Mouse (Mus musculus): ENCODE data around the gene Spsb3. TPM values are rescaled to one million over a fixed set of nuclear protein-coding genes. Genes with fewer than 3 reads are reported as not detected.

Spsb3 gene
- total RNA-seq, 2 experiments from 2014 or later, result 53.5 to 55.5 TPM

DNA sequence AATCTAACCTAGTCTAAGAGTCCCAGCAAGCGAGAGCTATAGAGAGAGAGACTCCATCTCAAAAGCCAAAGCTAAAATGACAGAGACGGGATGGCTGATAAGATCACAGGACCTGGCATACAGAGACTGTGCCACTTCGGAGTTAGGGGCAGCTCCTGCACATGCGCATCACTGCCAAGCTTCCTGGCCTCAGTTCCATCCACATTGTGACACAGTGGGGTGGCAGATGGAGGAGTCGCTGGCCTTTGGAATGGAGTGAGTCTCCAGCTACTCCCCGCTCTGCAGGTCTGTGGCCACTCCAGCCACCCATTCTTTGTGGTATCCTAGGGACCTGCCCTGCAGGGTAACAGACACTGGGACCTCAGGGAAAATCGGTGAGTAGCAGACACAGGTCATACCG is 20.7 kb upstream of the Spsb3 start, which contains the start of gene Igfals:
Igfals (plus strand) TSS at position 222 of the 400 bp plus-strand sequence.
- no peak for DNase-seq (ENCODE audit: low spot score in 2 of 2)
- intact Hi-C loops (cut with DNase I), result no loop called here

- intact Hi-C loops (cut with DNase I), result no loop called here
- DNase-seq (ENCODE audit: low spot score in 2 of 2), result peak in 1 of 2 experiments; percentile 77
Measured at GRCm38 (mm10) chr17:24867914-24868313, 18.5 kb upstream of the Spsb3 start.

DNA sequence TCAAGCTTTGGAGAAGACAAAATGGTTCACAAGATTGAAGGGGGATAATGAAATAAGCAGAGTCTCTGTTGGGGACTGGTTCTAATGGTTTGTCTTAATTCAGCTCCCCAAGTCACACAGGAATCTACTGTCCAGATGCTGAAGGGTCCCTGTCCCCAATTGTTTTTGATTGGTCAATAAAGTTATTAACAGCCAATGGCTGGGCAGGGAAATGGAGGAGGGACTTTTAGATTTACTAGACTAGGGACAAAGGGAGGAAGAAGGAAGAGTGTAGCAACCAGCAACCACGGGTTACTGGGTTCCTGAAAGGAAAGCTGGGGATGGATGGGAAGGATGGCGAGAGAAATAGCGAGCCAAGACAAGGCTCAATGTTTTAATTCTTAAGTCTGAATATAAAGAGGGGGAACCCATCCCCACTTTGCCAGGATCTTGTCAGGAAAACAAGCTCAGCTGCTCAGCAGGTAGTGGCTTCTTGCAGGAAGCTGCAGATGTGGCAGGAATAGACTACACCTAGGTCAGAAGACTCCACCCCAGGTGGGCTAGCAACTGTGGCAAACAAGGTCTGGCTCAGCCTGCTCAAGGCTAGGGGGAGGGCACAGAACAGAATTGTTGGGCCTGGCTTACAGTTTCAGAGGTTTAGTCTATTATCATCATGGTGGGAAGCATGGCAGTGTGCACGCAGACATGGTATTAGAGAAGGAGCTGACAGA is 12.6 kb upstream of the Spsb3 start:
- DNase-seq (ENCODE audit: low spot score in 2 of 2), result no peak
- intact Hi-C loops (cut with DNase I), result no loop called here

DNA sequence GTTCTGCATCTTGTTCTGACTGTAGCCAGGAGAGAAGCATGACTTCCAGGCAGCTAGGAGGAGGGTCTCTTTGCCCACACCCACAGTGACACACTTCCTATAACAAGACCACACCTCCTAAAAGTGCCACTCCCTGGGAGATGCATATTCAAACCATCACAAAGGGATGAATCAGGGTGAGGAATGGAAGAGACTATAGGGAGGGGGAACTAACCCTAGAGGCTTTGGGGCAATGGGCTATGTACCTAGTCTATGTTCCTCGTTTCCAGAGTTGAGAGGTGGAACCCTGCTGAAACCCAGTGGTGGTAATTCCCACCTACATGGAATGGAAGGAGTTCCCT is 12.1 kb upstream of the Spsb3 start:
- intact Hi-C loops (cut with DNase I), result no loop called here
- DNase-seq (ENCODE audit: low spot score in 2 of 2), result no peak

DNA sequence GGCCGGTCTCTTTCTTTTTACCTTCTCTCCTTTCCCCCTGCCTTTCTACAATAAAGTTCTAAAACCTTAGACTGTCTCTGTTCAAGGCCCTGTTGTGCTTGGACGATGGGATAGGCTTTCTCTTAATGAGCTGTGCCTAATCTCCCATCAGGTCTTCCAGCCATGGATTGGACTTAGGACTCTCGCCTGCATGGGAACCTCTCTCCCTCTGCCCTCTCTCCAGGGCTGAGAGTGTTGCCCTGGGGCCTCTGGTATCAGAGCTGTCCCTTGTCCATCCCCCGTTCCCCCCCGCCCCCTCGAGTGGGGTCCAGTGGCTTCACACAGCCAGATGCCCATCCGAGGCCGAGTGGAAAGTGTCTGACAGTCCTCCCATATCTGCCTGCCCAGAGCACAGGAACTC is 11.5 kb upstream of the Spsb3 start:
- intact Hi-C loops (cut with DNase I), result no loop called here
- DNase-seq (ENCODE audit: low spot score in 2 of 2), result no peak

DNA sequence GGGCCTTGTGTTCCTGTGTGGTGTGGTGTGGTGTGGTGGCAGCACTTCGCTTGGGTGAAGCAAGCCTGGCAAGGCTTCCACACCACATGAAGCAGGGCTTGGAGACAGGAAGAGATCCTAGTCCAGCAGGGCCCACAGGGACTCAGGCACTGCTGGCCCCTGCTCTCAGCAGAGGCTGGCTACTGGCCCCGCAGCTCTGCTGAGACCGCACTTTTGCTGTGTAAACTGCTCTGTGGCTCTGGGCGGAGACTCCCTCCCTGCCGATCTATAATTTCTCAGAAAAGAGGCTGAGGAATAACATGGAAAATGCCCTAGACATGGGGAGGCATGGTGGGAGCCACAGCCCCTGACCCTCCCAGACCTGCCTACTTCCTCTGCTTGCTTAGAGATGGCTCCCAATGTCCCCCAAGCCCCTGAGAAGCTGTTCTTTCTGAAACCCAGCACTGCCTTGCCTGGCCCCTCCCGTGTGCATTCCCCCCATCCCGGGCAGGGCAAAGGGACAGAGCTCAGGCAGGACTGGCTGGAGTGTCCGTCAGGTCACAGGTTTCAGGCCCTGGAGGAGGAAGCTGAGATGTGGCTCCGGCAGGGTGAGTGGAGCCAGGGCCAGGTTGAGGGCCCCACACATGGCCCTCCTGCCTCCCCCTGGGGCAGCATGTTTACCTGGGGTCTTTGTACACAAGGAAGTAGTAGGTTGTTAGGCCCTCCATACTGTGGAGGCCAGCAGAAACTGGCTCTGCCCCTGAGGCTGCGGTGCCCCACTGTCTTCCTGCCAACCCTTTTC is 8.9 kb upstream of the Spsb3 start:
- no peak for DNase-seq (ENCODE audit: low spot score in 2 of 2)
- intact Hi-C loops (cut with DNase I), result no loop called here

DNA sequence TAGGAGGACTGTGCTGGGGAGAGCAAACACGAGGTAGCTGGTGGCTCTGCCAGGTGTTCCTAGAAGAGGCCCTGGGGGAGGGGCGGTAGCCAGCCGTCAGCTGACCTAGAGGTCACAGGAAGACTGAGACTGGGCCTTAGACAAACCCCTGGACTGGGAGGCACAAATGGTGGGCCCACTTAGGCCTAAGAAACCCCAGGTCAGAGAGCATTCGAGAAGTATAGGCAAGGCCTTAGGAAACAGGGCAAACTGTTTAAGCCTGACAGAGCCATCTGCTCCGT is 8.4 kb upstream of the Spsb3 start:
- DNase-seq (ENCODE audit: low spot score in 2 of 2), result no peak
- intact Hi-C loops (cut with DNase I), result no loop called here

GRCm38 (mm10) chr17:24878531-24878930 is 7.9 kb upstream of the Spsb3 start:
- intact Hi-C loops (cut with DNase I), result no loop called here
- no peak for DNase-seq (ENCODE audit: low spot score in 2 of 2)

DNA sequence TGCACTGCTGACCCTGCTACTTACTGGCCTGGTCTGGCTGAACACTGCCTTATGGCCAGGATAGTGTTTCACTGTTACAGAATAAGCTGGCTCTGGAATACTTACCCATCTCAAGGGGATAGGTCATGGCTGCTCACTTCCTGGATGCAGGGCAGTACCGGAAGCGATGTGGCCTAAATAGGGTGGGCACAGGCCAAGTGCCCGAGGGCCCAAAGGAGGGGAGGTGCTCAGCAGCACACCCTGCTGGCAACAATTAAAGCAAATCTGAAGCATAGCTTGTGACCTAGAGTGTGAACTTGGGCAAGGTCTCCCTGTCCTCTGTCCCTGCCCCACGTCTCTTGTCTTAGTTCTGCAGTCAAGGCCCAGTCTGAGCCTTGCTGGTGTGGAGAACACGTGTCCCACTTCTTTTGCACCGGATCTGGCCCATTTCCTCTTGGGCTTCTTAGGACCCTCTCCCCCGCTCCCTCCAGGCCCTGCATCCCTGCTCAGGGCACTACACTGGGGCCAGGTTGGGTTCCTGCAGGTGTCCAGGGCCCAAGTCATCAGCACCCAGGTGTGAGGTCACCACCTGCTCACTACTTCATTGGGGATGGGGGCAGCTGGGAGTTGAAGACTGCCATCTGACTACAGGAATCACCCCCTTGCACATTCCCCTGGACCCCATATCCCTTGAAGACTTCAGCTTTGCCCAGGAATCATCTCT is 4.6 kb upstream of the Spsb3 start:
- DNase-seq (ENCODE audit: low spot score in 2 of 2), result no peak
- intact Hi-C loops (cut with DNase I), result loop anchor here (5.0 kb wide), 1 partner anchor 135 kb away; no protein-coding TSS in a partner anchor

- intact Hi-C loops (cut with DNase I), result loop anchor here (5.0 kb wide), 1 partner anchor 137 kb away; no protein-coding TSS in a partner anchor
- DNase-seq (ENCODE audit: low spot score in 2 of 2), result no peak
Measured at GRCm38 (mm10) chr17:24884391-24884790, 2.1 kb upstream of the Spsb3 start.

- intact Hi-C loops (cut with DNase I), result no loop called here
- no peak for DNase-seq (ENCODE audit: low spot score in 2 of 2)
Measured at GRCm38 (mm10) chr17:24885356-24886133, 898 bp upstream of the Spsb3 start.

DNA sequence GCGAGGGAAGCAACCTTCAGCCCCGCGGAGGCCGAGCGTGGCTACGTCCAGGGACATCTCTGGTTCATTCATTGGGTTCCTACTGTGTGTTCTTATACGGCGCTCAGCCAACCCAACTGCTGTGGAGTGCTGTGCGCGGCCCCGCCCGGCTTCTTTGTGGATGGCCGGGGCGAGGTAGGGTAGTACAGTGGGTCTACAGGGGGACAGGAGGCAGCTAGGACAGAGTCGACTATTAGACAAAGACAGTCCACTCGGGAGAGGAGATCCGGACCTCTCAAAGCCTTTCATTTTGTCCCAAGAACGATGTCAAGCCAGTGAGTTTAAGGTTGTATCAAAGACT is 459 bp downstream of the Spsb3 start:
- intact Hi-C loops (cut with DNase I), result no loop called here
- DNase-seq (ENCODE audit: low spot score in 2 of 2), result no peak

GRCm38 (mm10) chr17:24887291-24888080 is 1.0 kb downstream of the Spsb3 start:
- intact Hi-C loops (cut with DNase I), result no loop called here
- no peak for DNase-seq (ENCODE audit: low spot score in 2 of 2)

- DNase-seq (ENCODE audit: low spot score in 2 of 2), result no peak
- intact Hi-C loops (cut with DNase I), result no loop called here
Measured at GRCm38 (mm10) chr17:24888862-24889261, 2.4 kb downstream of the Spsb3 start.

- no peak for DNase-seq (ENCODE audit: low spot score in 2 of 2)
- intact Hi-C loops (cut with DNase I), result no loop called here
Measured at GRCm38 (mm10) chr17:24890151-24891092, 4.0 kb downstream of the Spsb3 start.

- DNase-seq (ENCODE audit: low spot score in 2 of 2), result no peak
- intact Hi-C loops (cut with DNase I), result no loop called here
Measured at GRCm38 (mm10) chr17:24891321-24891720, 4.9 kb downstream of the Spsb3 start.

GRCm38 (mm10) chr17:24892785-24893184 is 6.3 kb downstream of the Spsb3 start:
- no peak for DNase-seq (ENCODE audit: low spot score in 2 of 2)
- intact Hi-C loops (cut with DNase I), result no loop called here

DNA sequence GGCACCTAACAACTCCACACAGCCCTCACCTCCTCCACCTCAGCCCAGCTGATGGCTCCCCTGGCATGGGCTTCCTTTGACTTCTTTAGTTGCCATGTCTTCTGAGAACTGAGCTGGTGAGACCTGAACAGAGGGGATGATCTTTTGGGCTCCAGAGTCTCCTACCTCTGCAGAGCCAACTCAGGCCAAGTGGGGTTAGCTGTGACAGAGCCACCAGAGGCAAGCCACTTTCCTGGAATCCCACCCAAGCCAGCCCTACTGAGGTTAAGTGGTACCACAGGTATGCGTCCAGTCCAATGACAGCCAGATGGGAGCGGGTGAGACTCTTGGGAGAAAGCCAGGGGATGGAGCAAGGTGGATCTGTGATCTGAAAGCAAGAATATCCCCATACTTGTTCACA is 6.8 kb downstream of the Spsb3 start:
- intact Hi-C loops (cut with DNase I), result no loop called here
- DNase-seq (ENCODE audit: low spot score in 2 of 2), result no peak

All from left cerebral cortex, postnatal 14 days (tissue).